Mouse (Mus musculus) central nervous system, embryonic 11.5 days (tissue): ENCODE data around the gene Trp53bp1. TPM values are rescaled to one million over a fixed set of nuclear protein-coding genes. Genes with fewer than 3 reads are reported as not detected.

Experiments
- polyA plus RNA-seq: library from polyadenylated mRNA; depleted of rRNA; stranded (reverse); fragments of >200 nt; gene quantifications from 2 replicates; pipeline ENCODE4 v1.2.3, GENCODE M21; 2012; rRNA removed

Gene Trp53bp1
- polyA plus RNA-seq, result 129 and 166 TPM in 2 replicates

DNA sequence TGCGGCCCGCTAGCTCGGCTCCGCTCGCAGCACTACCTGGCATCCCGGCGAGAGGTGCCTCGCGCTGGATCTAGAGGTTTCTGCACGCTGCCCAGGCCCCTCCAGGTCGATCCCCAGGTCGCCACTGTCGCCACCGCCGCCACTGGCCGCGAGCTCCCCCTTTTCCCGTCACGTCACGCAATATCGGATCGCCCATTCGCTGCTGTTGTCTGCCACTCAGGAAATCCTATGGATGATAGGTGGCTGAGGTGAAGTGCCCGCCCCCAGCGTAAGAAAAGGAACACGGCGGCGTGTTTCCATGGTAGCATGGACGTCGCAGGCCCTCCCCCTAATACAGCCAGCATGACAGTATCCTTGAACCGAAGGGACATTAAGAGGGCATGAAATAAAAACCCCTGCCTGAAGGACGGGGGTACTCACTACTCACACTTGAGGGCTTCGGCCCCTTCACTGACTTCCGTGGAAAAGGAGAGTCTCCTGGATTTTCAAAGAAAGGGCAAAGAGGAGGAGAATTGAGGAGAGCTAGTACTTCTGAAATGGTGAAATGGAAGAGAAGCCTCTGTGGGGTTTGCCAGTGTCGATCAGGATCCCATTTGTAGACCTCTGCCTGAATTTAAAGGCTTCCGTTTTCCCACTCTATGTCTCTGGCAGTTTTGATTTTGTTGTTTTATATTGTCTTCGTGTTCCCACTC, at the start of gene Trp53bp1:
TSS of gene Trp53bp1 (minus strand) at position 172 of the 692 bp plus-strand sequence.

DNA sequence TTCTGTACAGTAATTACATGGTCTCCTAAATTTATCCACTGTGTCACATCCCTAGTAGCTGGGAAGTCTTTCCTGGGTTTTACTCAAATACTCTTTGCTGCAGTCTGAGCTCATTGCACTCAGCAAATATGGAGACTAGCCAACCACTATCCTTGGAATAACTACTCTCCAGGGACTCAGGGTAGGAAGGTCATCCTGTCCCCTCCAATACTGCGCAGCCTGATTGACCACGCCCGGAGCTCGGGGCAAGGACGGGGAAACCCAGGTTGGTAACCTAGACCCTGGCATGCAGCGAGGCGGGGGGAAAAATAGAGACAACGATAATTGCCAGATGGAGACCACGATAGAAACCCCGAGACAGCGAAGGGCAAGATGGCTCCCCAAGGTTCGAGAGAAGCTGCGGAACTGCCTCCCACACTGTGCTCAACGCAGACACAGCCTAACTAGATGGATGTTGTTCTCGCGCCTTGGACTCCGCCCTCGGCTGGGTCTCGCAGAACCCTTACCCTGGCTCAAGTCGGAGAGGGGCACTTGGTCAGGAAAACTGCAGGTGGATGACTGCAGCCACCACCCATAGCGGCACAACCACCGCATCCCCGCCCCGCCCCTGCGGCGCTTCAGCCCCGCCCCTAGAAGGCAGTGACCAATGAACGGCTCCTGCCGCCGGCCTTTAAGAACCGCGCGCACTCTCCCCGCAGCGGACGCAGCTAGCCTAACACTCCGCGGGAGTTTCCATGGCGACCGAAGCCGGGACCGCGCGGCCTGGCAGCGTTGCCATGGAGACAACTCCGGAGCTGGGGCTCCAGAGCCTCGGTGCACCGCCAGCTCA, 17.9 kb upstream of the Trp53bp1 start, which contains the start of gene Map1a:
TSS of gene Map1a (plus strand) at position 700 of the 829 bp plus-strand sequence.

DNA sequence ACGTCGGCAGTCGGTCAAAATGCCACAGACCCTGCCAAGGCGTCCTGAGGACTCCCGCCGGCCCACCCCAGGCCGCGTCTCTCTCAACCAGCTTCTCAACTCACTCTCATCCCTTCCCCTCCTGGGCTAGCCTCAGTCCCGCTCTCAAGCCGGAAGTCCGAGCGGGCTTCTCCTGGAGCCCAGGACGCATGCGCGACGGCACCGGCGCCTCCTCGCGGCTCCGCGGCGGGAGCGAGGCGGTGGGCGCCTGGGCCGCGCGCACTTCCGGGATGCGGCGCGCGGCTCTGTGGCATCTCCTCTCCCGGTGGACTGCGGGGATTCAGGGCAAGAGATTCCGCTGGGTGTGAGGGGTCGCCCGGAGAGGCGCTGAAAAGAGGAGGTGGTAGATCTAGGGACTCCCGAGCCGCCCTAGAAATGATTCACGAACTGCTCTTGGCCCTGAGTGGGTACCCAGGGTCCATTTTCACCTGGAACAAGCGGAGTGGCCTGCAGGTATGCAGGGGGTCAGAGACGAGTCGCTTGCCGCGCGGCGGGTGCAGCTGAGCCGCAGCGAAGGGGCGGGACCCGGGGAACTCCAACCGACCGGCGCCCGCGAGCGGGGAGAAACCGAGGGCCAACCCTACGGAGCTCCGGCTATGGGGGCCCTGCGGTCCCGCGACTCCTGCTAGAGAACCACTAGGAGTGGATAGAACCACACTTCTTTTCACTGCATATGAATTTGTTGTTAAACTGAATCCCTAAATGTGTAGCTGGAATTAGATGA, 100.0 kb downstream of the Trp53bp1 start, which contains the start of gene Zscan29:
TSS of gene Zscan29 (minus strand) at position 146 of the 763 bp plus-strand sequence.

DNA sequence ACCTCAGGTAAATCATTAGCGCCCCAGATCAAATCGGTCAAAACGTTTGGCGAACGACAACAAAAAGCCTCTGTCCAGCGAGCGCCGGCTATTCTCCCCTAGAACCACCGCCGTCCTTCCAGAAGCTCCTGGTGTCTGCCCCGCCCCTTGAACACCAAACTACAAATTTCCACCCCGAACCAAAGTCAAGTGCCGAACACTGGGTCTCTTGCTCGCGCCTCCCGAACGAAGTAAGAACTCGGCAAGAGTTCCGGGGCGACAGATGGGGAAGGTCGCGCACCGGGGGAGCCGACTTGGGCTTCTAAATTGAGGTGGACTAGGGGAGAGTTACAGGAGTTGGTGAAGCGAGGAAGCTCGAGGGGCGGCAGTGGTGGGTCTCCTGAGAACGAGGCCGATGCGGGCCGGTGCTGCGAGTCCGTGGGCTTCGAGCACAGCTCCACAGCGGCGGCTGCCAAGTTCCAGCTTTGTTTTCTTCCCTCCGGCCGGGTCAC, 100.7 kb downstream of the Trp53bp1 start, which contains the start of gene Tubgcp4:
TSS of gene Tubgcp4 (plus strand) at position 174 of the 491 bp plus-strand sequence.

Other genes with a start within 250 kb of the Trp53bp1 start
- 12.7 and 15.0 TPM in 2 replicates for gene Epb42, start 234.3 kb downstream of the Trp53bp1 start, polyA plus RNA-seq
- gene Tgm5, start 185.6 kb downstream of the Trp53bp1 start, polyA plus RNA-seq, result 0.20 TPM in 1 of 2 replicates, not detected in the other
- 0.05 and 0.06 TPM in 2 replicates for gene Tgm7, start 161.6 kb downstream of the Trp53bp1 start, polyA plus RNA-seq
- 15.8 and 20.9 TPM in 2 replicates for gene Adal, start 131.0 kb downstream of the Trp53bp1 start, polyA plus RNA-seq
- gene Lcmt2, start 130.8 kb downstream of the Trp53bp1 start, polyA plus RNA-seq, result 6.8 and 8.9 TPM in 2 replicates
- 37.1 and 58.8 TPM in 2 replicates for gene Tubgcp4, start 100.8 kb downstream of the Trp53bp1 start, polyA plus RNA-seq
- 9.0 and 11.5 TPM in 2 replicates for gene Zscan29, start 100.3 kb downstream of the Trp53bp1 start, polyA plus RNA-seq
- 8.4 and 8.7 TPM in 2 replicates for gene Map1a, start 18.2 kb upstream of the Trp53bp1 start, polyA plus RNA-seq
- gene Ppip5k1, start 84.0 kb upstream of the Trp53bp1 start, polyA plus RNA-seq, result 15.0 and 18.7 TPM in 2 replicates
- 5.8 and 6.1 TPM in 2 replicates for gene Ckmt1, start 86.3 kb upstream of the Trp53bp1 start, polyA plus RNA-seq
- 0.01 and 0.02 TPM in 2 replicates for gene Strc, start 115.8 kb upstream of the Trp53bp1 start, polyA plus RNA-seq
- gene Pdia3, start 142.4 kb upstream of the Trp53bp1 start, polyA plus RNA-seq, result 229 and 230 TPM in 2 replicates
- gene Catsper2, start 142.4 kb upstream of the Trp53bp1 start, polyA plus RNA-seq, result 3.7 and 6.3 TPM in 2 replicates
- 1.5 and 2.2 TPM in 2 replicates for gene Ell3, start 172.9 kb upstream of the Trp53bp1 start, polyA plus RNA-seq
- 398 and 607 TPM in 2 replicates for gene Serf2, start 177.8 kb upstream of the Trp53bp1 start, polyA plus RNA-seq
- gene Hypk, start 181.9 kb upstream of the Trp53bp1 start, polyA plus RNA-seq, result 29.2 and 45.9 TPM in 2 replicates
- gene Serinc4, start 185.4 kb upstream of the Trp53bp1 start, polyA plus RNA-seq, result 1.4 and 2.4 TPM in 2 replicates
- 28.9 and 58.7 TPM in 2 replicates for gene Mfap1b, start 202.7 kb upstream of the Trp53bp1 start, polyA plus RNA-seq
- 18.5 and 21.4 TPM in 2 replicates for gene Mfap1a, start 235.3 kb upstream of the Trp53bp1 start, polyA plus RNA-seq
- 22.7 and 23.4 TPM in 2 replicates for gene Wdr76, start 235.3 kb upstream of the Trp53bp1 start, polyA plus RNA-seq